Mouse (Mus musculus) splenic B cell, adult 2 months (primary cell): Measurements from ENCODE around the gene C1s2.
"Not testable (repeated sequence)": the region's sequence is repeated elsewhere in the genome, so short reads cannot be mapped to it uniquely, and the experiment has no call there.

Source experiments
- DNase-seq: peaks from one replicate; pipeline ENCODE4 v3.0.0-alpha.2; 2011; ENCODE audit warnings: low read depth, low spot score
- H3K27me3 ChIP-seq: 2 replicates; pipeline ENCODE4 v1.6.1; 2012; ENCODE audit warnings: mild to moderate bottlenecking, low read length, moderate library complexity, mixed read lengths; ENCODE audit not compliant: control insufficient read depth, poor library complexity, insufficient read depth, severe bottlenecking
- H3K36me3 ChIP-seq: 2 replicates; pipeline ENCODE4 v1.6.1; 2012; ENCODE audit warnings: mild to moderate bottlenecking, low read length, moderate library complexity, mixed read lengths; ENCODE audit not compliant: control insufficient read depth, poor library complexity, insufficient read depth, severe bottlenecking

C1s2 gene

DNA sequence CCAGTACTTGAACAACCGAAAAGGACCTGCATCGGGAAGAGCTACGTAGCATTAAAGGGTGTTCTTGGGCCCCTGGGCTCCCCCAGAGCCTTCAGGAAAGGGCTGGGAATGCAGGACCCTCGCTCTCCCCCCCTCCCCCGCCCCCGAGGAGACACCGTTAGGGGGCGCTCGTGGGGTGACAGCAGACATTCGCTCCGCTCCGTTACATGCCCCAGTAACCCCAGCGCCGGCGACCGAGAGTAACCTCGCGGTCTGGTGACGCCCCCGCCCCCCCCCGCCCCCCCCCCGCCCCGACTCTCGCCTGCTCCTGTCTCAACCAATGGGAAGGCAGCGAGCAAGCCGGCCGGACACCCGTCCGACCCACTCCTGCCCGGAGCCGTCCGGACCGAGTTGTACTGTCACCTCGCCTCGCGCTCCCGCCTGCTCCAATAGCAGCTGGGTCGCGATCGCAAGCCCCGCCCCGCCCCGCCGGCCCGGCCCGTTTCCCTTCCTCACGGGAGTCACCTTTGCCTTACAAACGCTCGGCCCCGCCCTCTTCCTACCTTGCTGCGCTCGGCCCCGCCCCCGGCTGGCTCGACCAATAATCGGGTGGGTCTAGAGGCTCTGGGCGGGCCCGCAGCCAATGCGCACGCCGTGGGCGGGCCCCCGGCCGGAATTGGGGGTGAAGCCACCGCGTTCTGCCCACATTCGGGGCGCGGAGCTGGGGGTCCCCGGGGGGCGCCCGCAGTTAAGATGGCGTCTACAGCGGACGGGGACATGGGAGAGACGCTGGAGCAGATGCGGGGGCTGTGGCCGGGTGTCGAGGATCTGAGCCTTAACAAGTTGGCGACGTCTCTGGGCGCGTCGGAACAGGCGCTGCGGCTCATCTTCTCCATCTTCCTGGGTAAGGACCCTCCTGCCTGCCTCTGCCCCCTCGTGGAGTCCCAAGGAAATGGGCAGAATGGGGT is 26.9 kb upstream of the C1s2 start, which contains the start of gene Lpcat3:
Gene Lpcat3, plus strand, starts transcription at position 551 of the 947 bp plus-strand sequence.
- DNase-seq, result peak; percentile 99
- no peaks in the 10 kb centered on the region for H3K27me3 ChIP-seq
- H3K36me3 ChIP-seq, result no peaks in the 10 kb centered on the region

- Histone ChIP-seq H3K27me3 (no peaks in the 10 kb centered on the region), H3K36me3 (no peaks in the 10 kb centered on the region)
- DNase-seq, result no peak
Measured at GRCm38 (mm10) chr6:124661995-124662394, 26.1 kb upstream of the C1s2 start.

DNA sequence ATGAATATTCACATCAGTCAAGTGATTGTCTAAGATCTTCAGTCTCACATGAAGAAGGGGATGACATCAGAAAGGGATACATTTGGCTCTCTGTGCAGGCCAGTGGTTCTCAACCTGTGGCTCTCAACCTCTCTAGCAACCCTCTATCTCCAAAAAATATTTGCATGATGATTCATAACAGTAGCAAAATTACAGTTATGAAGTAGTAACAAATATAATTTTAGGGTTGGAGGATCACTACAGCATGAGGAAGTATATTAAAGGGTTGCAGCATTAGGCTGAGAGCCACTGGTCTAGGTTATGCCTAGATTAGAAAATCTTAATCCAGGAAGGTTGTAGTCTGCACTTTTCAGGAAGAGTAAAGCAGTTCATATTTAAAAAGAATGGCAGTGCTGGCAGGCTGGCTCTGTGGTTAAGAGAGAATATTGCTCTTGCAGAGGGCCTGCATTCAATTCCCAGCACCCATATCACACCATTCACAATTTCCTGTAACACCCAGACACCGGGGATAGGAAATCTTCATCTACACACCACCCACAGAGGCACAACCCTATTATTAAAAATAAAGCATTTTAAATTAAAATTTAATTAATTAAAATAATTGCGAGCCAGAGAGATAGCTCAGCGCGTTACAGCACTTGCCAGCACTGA is 25.4 kb upstream of the C1s2 start:
- DNase-seq, result peak; percentile 23
- Histone ChIP-seq H3K36me3 (no peaks in the 10 kb centered on the region), H3K27me3 (no peaks in the 10 kb centered on the region)

DNA sequence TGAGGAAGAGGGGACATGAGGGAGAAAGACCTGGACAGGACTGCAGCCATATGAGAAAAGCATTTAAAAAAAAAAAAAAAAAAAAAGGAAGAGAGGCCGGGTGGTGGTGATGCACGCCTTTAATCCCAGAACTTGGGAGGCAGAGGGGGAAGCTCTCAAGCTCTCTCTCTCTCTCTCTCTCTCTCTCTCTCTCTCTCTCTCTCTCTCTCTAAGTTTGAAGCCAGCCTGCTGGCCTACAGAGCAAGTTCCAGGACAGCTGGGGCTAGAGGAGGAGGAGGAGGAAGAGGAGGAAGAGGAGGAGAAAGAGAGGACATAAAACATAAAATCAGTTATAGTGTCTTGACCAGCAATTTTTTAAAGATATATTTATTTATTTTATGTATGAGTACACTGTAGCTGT is 22.2 kb upstream of the C1s2 start:
- Histone ChIP-seq H3K27me3 (no peaks in the 10 kb centered on the region; the same call in 1 of the 2 replicates), H3K36me3 (no peaks in the 10 kb centered on the region)
- no peak for DNase-seq

- no peaks in the 10 kb centered on the region; the same call in 1 of the 2 replicates for H3K27me3 ChIP-seq
- no peaks in the 10 kb centered on the region for H3K36me3 ChIP-seq
- no peak for DNase-seq
Measured at GRCm38 (mm10) chr6:124655893-124656292, 20.0 kb upstream of the C1s2 start.

GRCm38 (mm10) chr6:124646394-124646793 is 10.5 kb upstream of the C1s2 start:
- Histone ChIP-seq H3K36me3 (no peaks in the 10 kb centered on the region), H3K27me3 (no peaks in the 10 kb centered on the region)
- DNase-seq, result no peak

GRCm38 (mm10) chr6:124640997-124641396 is 5.1 kb upstream of the C1s2 start:
- Histone ChIP-seq H3K27me3 (no peaks in the 10 kb centered on the region), H3K36me3 (no peaks in the 10 kb centered on the region)
- DNase-seq, result peak; percentile 82

GRCm38 (mm10) chr6:124640041-124640440 is 4.2 kb upstream of the C1s2 start:
- H3K36me3 ChIP-seq, result no peaks in the 10 kb centered on the region
- no peak for DNase-seq
- no peaks in the 10 kb centered on the region for H3K27me3 ChIP-seq

DNA sequence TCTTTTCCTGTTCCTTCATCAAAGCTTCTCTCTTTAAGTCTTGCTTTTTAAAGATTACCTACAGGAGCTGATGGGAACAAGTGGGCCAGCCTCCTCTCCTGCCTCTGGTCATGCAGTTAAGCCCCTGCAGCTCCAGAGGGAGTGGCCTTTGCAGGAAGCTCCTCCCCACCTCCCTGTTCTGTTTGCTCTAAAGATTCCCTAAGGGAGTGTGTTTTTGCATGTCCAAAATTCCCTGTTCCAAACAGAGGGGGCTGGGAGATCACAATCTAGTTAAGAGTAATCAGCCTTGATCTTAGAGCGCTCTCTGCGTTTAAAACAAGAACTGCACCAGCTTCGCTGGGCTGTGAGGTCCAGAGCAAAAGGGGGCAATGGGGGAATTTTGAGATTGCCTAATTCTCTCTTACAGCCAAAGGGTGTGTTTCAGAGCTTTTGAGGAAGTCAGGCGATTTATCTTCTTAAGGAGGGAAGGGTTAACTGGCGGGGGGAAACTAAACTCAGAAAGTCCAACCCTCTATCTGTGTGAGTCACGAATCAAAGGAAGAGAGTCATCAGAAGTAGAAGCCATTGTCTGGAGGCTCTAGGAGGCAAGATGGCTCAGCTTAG is 1.1 kb upstream of the C1s2 start:
- DNase-seq, H3K27me3 ChIP-seq, H3K36me3 ChIP-seq: not testable (repeated sequence)

- DNase-seq, result no peak
- Histone ChIP-seq H3K27me3 (no peaks in the 10 kb centered on the region), H3K36me3 (no peaks in the 10 kb centered on the region)
Measured at GRCm38 (mm10) chr6:124630763-124631162, 5.1 kb downstream of the C1s2 start.

DNA sequence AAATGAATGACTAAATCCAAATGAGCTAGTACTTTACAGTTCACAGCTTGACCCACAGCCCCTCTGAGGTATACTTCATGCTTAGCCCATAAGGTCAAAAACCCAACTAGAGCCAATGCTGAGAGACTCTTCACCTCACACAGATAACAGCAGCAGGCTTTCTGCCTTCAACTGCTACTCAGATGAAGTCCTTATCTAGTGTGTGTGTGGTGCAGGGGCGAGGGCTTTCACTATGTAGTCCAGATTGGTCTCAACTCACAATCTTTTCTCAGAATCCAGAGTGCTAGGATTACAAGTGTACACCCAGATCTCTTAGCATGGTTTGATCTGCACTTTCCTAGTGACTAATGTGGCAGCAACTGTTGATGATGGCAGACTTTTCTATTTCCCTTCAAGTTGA is 9.7 kb downstream of the C1s2 start:
- not testable (repeated sequence) for H3K36me3 ChIP-seq, DNase-seq

DNA sequence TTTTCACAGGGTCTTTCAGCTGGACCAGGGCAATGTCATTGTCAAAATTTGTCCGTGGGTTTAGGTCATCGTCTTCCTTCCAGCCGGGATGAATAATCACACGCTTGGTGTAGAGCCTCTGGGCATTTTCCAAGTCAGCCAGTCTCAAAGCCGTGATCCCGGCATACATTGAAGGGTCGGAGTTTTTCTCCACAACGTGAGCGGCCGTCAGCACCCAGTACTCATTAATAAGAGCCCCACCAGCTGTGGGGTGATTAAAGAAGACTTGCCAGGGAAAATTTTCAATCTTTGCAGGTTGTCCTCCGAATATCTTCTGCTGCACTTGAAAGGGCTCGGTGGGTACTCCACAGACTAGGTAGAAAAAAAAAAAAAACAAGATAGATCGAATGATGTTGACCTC is 10.3 kb downstream of the C1s2 start:
- Histone ChIP-seq H3K27me3 (no peaks in the 10 kb centered on the region), H3K36me3 (no peaks in the 10 kb centered on the region)
- no peak for DNase-seq

More for the DNA sequence above, 9.7 kb downstream of the C1s2 start:
- not testable (repeated sequence) for H3K27me3 ChIP-seq

GRCm38 (mm10) chr6:124602031-124602430 is 33.9 kb downstream of the C1s2 start:
- no peaks in the 10 kb centered on the region for H3K36me3 ChIP-seq
- DNase-seq, result no peak
- H3K27me3 ChIP-seq, result no peaks in the 10 kb centered on the region

DNA sequence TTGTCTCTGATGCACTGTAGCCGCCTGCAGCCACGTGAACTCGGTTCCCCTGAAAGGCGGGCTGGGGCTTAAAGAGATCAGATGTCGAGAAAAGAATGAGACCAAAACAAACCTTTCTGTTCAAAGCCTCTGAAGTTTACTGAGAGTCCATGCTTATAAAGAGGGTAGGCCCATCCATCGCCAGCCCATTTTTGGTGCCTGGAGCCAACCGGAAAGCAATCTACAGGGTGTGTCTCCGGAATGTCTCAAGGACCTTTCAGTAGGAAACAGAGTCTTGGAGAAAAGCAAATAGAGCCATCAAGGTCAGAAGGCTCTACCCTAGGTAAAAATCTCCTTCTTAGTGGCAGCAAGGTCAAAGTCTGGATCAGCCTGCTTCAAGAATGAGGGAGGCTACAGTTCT is 42.8 kb downstream of the C1s2 start:
- no peaks in the 10 kb centered on the region for H3K36me3 ChIP-seq
- no peaks in the 10 kb centered on the region for H3K27me3 ChIP-seq
- no peak for DNase-seq

DNA sequence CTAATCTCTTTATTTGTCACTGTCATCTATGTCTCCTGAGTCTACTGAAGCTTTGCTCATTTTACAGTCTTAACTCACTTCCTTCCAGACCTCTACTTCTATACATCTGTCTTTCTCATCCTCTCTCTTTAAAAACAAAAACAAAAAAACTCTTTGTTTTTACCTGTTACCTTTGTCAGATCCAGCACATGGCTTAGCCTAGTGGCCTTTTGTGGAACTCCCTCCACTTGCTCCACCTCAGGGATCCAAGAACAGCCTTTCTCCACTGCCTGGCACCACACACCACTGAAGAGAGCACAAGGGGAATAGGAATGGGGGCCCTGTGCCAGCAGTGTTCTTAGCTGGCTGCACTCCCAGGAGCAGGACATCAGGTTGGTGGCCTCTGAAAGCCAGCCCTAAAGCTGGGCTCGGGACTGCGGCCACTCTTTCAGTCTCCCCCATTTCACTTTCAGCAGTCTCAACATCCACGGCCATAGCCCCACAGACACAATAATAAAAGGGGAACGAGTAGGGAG is 43.6 kb downstream of the C1s2 start:
- no peaks in the 10 kb centered on the region for H3K27me3 ChIP-seq
- no peak for DNase-seq

More for the DNA sequence above, 43.6 kb downstream of the C1s2 start:
- no peaks in the 10 kb centered on the region for H3K36me3 ChIP-seq
